In genomic region chr11:74896901-74897677, GRCm38 (mm10) we compare ENCODE assay signal across 8 mouse cellular contexts. TPM values are rescaled to one million over a fixed set of nuclear protein-coding genes. Genes with fewer than 3 reads are reported as not detected.
A peak's percentile ranks its signal among the peaks of the same experiment; 100 is the strongest.
DNase-seq lines count a peak whose midpoint lies in the region; ATAC-seq lines count a peak whose summit lies in the region.

TSS of gene Sgsm2 (minus strand) at chr11:74897060.

- no peaks in the 10 kb centered on the region for H3K27me3 ChIP-seq in heart, embryonic 13.5 days (replicated peaks)
- no peaks in the 10 kb centered on the region for H3K27me3 ChIP-seq in liver, embryonic 15.5 days
- no peaks in the 10 kb centered on the region for H3K27me3 ChIP-seq in neural tube, embryonic 11.5 days (ENCODE audit: control insufficient read depth, insufficient read depth, low read length)

- peak within 1 kb of the TSS; percentile 85 for H3K27ac ChIP-seq in heart, embryonic 13.5 days (replicated peaks)
- peak within 1 kb of the TSS; percentile 80 for H3K27ac ChIP-seq in liver, embryonic 15.5 days (replicated peaks)
- H3K27ac ChIP-seq in neural tube, embryonic 11.5 days (ENCODE audit: low read depth, low read length), result peak within 1 kb of the TSS; percentile 84

- H3K9ac ChIP-seq in heart, embryonic 13.5 days, result peak within 1 kb of the TSS; percentile 93
- H3K9ac ChIP-seq in liver, embryonic 15.5 days, result peak within 1 kb of the TSS; percentile 68
- H3K9ac ChIP-seq in neural tube, embryonic 11.5 days (ENCODE audit: low read length), result peak within 1 kb of the TSS; percentile 81

- peak within 1 kb of the TSS; percentile 82 for H3K4me3 ChIP-seq in heart, embryonic 13.5 days
- peak within 1 kb of the TSS; percentile 80 for H3K4me3 ChIP-seq in liver, embryonic 15.5 days (replicated peaks)
- peak within 1 kb of the TSS; percentile 77 for H3K4me3 ChIP-seq in neural tube, embryonic 11.5 days (ENCODE audit: low read depth, low read length)

- under 1% methylated on average over 53 of the region's 74 CpGs for WGBS in heart, embryonic 13.5 days
- WGBS in liver, embryonic 15.5 days (ENCODE audit: insufficient replicate concordance), result under 1% methylated on average over 74 of the region's 74 CpGs
- WGBS in neural tube, embryonic 11.5 days, result under 1% methylated on average over 53 of the region's 74 CpGs

- ATAC-seq in CD4-positive, CD25-positive, alpha-beta regulatory T cell, adult 4 months, result peak; percentile 40
- ATAC-seq in heart, embryonic 13.5 days (ENCODE audit: extremely low read depth, insufficient number of reproducible peaks, low FRiP score, low TSS enrichment), result peak; percentile 52; the same call in 1 of the 2 replicates
- ATAC-seq in liver, embryonic 15.5 days (ENCODE audit: insufficient read depth), result peak; percentile 63
- peak; percentile 81 for ATAC-seq in neural tube, embryonic 11.5 days (ENCODE audit: insufficient read depth, low FRiP score, low TSS enrichment)

- peaks cover 28% of the 10 kb centered on the region for H3K36me3 ChIP-seq in heart, embryonic 13.5 days
- peaks cover 27% of the 10 kb centered on the region for H3K36me3 ChIP-seq in liver, embryonic 15.5 days (replicated peaks)
- H3K36me3 ChIP-seq in neural tube, embryonic 11.5 days (ENCODE audit: control insufficient read depth, insufficient read depth, low read length), result peaks cover 7% of the 10 kb centered on the region; the same call in 1 of the 2 replicates

- H3K4me1 ChIP-seq in heart, embryonic 13.5 days, result peaks cover 34% of the 10 kb centered on the region
- H3K4me1 ChIP-seq in liver, embryonic 15.5 days (replicated peaks), result peaks cover 48% of the 10 kb centered on the region
- H3K4me1 ChIP-seq in neural tube, embryonic 11.5 days (ENCODE audit: control insufficient read depth, insufficient read depth, low read length), result no peaks in the 10 kb centered on the region; the same call in 1 of the 2 replicates

- DNase-seq in brain, adult 2 months (ENCODE audit: low read depth, low spot score), result peak; percentile 83
- peak; percentile 39 for DNase-seq in fibroblast of lung, adult 2 months (ENCODE audit: low read depth)
- peak; percentile 88 for DNase-seq in kidney, postnatal 10 days
- DNase-seq in neural tube, embryonic 11.5 days (ENCODE audit: low spot score), result peak; percentile 88
- peak; percentile 40 for DNase-seq in telencephalon, adult 2 months (ENCODE audit: low read depth, low spot score)

- H3K4me2 ChIP-seq in heart, embryonic 13.5 days, result peak within 1 kb of the TSS; percentile 88
- H3K4me2 ChIP-seq in liver, embryonic 15.5 days, result peak within 1 kb of the TSS; percentile 100
- H3K4me2 ChIP-seq in neural tube, embryonic 11.5 days (ENCODE audit: low read depth), result peak within 1 kb of the TSS; percentile 64

- H3K9me3 ChIP-seq in heart, embryonic 13.5 days, result no peaks in the 10 kb centered on the region
- H3K9me3 ChIP-seq in liver, embryonic 15.5 days (replicated peaks), result no peaks in the 10 kb centered on the region
- H3K9me3 ChIP-seq in neural tube, embryonic 11.5 days (ENCODE audit: control insufficient read depth, low read length), result no peaks in the 10 kb centered on the region

RNA-seq across cellular contexts. Expression of gene Sgsm2, which starts in this region (rescaled TPM):
- polyA plus RNA-seq in CD4-positive, CD25-positive, alpha-beta regulatory T cell, adult 4 months (2017; shearing (Covaris generic)), result 1 to 10 TPM; 2.8 to 3.3 TPM
- 4.2 and 4.9 TPM in 2 replicates for polyA plus RNA-seq in heart, embryonic 13.5 days (2015; fragmentation: Nextera tagmentation; extraction: Ambion mirVana)
- polyA plus RNA-seq in liver, embryonic 15.5 days (2015; fragmentation: Nextera tagmentation; extraction: Ambion mirVana), result 1.2 TPM in 2 replicates
- polyA plus RNA-seq in neural tube, embryonic 11.5 days (2014; fragmentation: Nextera tagmentation; extraction: Ambion mirVana), result 7.9 and 8.1 TPM in 2 replicates

Comparison
In these comparisons a context has a peak if more than half of its experiments do, and no peak if none do; other contexts are left out.
1. Peak in every context shown above with its lines: DNase-seq, ATAC-seq, H3K4me3 ChIP-seq and H3K27ac ChIP-seq.